Mouse (Mus musculus): ENCODE measurements at regions not wholly inside any gene's neighbourhood (a gene's known extent, or its start where the extent isn't known, plus 50 kb on each side); places are given as distances from the start of the nearest gene placed in this dataset.

DNA sequence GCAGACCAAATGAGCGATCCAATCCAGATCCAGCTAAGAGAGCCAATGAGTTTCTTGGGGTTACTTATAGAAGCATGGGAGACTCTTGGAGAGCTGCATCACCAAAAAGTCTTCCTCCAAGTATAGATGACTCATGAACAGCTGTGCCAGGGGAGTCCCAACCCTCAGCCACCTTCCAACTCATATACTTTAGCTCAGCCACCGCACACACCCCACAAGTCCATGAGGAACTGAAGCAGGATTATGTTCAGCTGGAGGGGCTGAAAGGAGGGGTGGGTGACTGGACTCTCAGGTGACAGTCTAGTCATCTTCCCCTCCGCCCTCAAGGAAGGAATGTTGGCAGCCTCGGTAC is 1476.4 kb upstream of the Gulo start:
- TF ChIP-seq EP300 (IDR thresholded peaks at IDR 0.05) (no peak), CTCF (IDR thresholded peaks at IDR 0.05) (no peak)

Measured in lung, postnatal 0 days (tissue).